Mouse (Mus musculus) 416B (cell line): ENCODE data around the gene Grik2.
"Not testable (repeated sequence)": the region's sequence is repeated elsewhere in the genome, so short reads cannot be mapped to it uniquely, and the experiment has no call there.

Source experiments
- DNase-seq: peaks from one replicate; pipeline ENCODE4 v3.0.0; 2011; ENCODE audit warnings: low read depth

The Grik2 gene

GRCm38 (mm10) chr10:49322413-49322812 is 466.2 kb downstream of the Grik2 start:
- DNase-seq: peak; percentile 3

DNA sequence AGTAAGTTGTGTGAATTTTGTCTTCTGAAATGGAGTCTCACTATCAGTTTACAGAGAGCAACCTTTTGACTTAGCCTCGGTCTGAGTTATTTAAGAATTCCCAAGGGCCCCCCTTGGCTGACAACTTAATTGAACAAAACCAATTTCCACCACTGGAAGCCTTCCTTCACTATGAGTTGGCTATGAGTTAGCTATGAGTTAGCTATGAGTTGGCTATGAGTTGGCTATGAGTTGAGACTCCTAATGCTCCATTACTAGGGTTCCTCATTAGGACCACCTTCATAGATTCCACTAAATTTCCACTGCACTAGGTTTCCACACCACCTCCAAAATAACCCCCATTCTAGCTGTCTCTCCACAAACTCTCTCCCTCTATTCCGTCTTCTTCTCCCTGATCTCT is 468.7 kb downstream of the Grik2 start:
- DNase-seq: no peak

- peak; percentile 3 for DNase-seq
Measured at GRCm38 (mm10) chr10:49256247-49256939, 532.2 kb downstream of the Grik2 start.

DNA sequence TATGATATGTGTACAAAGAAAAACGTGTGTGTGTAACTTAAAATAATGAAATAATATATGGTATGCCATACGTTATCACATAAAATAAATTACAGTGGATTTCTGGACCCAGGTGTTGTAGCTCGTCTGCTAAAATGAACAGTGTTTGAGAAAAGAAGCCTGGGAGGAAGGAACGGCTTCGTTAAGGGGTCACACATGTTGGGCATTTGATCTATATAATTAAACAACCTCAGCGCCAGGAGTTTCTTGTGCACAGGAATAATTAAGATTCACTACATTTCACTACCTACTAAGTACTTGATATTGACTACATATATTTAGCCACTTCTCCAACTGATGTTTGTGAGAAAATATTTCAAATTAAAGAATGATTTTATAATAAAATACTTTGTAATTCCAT is 551.2 kb downstream of the Grik2 start:
- not testable (repeated sequence) for DNase-seq

DNA sequence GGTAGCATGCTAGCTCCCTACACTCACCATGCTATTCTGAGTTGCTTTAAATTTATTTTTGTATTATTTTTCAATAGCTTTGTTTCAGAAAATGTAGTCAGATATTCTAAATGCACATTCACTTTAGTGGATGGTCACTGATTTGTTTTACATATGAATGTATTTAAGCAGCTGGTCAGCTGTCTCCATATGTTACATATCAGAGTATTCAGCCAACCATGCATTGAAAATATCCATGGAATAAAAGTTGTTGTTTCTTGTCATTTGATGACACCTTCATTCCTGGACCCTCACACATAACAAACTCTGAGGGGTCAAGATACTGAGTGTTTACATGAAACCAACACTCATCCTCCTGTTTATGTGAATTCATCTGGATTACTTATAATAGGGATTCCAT is 551.7 kb downstream of the Grik2 start:
- DNase-seq: not testable (repeated sequence)

- no peak for DNase-seq
Measured at GRCm38 (mm10) chr10:49220096-49220495, 568.5 kb downstream of the Grik2 start.

DNA sequence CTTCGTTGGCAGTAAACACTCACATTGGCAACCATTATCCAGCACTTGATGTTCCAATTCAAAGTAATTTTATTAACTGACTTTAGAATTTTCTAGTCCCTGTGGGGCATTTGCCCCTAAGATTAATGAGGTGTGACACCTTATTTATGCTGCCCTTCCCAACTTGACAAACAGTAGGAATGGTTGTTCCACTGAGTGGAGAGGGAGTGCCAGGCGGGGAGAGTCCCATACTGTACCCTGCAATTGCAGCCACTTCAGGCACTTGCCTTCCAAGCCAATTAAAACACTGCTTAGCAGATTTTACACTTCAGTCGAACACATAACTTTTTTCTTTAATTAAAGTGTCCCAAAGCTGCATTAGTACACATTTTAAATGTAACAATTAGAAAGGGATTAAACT is 568.9 kb downstream of the Grik2 start:
- DNase-seq: no peak

- DNase-seq: peak; percentile 72
Measured at GRCm38 (mm10) chr10:49191773-49192371, 596.7 kb downstream of the Grik2 start.

DNA sequence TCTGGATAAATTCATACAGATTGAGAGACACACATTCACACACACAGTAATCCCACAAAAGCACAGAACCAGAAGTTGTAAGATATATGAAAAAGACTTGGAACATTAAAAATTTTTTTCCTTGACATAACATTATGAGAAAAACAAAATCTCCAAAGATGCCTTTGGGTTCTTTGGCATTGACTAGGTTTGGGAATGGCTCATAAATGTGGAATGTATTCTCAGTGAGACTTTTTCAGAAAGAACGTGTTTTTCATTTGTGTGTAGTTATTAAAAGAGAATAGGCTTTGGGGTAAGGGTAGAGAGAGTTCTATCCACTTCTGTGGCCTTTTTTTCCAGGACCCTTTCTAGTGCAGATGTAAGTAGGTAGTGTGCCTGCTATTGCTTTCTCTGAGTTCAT is 597.3 kb downstream of the Grik2 start:
- DNase-seq: no peak

GRCm38 (mm10) chr10:49154134-49154533 is 634.4 kb downstream of the Grik2 start:
- DNase-seq: no peak

DNA sequence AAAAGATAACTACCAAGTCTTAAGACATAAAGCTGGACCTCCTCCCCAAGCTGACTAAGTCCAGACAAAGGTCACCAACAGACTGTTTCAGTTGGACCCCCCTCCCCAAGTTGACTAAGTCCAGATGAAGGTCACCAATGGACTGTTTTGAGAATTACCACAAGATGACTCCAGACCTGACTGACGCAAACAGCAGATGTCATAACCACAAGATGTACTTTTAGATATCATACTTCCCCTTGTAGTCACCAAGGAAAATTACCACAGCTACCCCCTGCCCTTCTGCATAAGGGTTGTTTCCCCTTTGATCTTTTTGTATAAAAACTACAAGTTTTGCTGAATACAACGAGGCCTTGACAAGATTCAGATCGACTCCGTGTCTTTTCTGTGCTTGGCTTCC is 637.1 kb downstream of the Grik2 start:
- DNase-seq: peak; percentile 74

DNA sequence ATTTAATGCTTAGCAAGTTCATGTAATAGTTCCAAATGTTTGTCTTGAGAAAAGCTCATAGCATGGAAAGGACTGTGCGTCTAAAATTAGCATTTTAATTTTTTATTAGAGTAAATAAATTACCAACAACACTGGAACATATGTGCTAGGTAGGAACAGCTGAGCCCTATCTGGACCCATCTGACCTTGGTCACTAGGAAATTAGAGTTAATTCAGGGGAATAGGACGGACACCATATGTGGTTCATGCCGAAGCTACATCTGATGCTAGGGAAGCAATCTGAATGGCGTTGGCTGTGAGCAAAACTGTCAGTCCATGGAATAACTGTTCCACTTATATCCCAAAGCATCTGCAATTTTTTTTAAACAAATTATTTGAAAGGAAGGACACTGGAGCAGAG is 638.9 kb downstream of the Grik2 start:
- no peak for DNase-seq

DNA sequence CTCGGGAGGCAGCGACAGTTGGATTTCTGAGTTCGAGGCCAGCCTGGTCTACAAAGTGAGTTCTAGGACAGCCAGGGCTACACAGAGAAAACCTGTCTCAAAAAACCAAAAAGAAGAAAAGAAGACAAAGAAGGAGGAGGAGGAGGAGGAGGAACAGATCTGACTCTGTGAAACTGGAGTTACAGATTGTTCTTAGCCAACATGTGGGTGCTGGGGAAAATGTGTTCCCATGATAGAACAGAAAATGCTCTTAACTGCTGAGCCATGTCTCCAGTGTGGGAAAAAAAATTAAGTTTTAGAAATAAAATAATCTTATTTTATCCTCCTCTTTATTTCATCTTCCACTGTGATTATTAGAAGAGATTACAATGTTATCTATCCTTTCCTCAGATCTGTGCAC is 645.9 kb downstream of the Grik2 start:
- DNase-seq: no peak

DNA sequence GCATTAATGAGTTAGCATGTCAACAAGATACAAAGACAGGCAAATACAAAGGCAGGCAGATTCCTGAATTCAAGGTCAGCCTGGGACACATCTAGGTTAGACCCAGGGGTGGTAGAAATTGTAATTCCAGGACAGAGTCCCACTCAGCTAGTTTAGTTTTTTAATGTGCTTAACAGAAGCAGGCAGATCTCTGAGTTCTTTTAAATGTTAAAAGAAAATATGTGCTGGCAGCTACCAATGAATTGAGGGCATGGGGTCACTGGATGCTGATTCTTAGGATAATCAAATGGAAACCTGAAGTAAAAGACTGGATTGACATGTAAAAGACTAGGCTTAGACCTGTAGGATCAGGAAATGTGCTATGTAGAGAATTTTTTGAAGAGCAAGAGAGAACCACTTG is 651.8 kb downstream of the Grik2 start:
- DNase-seq: no peak

DNA sequence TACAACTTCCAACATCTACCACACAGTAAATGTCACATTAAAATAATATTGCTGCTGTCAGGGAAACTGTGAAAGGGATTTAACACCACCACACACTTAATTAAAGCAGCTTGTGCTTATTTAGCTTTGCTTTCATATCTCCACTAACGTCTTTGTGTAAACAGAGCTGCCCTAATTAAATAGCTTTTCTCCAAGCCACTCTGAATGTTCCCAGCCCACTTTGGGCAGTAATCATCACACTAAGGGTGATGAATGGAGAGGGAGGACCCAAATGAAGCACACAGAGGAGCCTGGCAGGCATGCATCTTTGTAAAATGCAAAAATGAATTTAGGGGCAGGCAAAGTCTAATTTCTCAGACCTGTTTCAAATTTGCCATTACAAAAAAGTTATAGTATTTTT is 657.3 kb downstream of the Grik2 start:
- DNase-seq: no peak

GRCm38 (mm10) chr10:49050339-49050738 is 738.2 kb downstream of the Grik2 start:
- peak; percentile 55 for DNase-seq

- peak; percentile 41 for DNase-seq
Measured at GRCm38 (mm10) chr10:49049391-49049790, 739.2 kb downstream of the Grik2 start.
